Mouse (Mus musculus): ENCODE measurements around the gene S100a10.

DNA sequence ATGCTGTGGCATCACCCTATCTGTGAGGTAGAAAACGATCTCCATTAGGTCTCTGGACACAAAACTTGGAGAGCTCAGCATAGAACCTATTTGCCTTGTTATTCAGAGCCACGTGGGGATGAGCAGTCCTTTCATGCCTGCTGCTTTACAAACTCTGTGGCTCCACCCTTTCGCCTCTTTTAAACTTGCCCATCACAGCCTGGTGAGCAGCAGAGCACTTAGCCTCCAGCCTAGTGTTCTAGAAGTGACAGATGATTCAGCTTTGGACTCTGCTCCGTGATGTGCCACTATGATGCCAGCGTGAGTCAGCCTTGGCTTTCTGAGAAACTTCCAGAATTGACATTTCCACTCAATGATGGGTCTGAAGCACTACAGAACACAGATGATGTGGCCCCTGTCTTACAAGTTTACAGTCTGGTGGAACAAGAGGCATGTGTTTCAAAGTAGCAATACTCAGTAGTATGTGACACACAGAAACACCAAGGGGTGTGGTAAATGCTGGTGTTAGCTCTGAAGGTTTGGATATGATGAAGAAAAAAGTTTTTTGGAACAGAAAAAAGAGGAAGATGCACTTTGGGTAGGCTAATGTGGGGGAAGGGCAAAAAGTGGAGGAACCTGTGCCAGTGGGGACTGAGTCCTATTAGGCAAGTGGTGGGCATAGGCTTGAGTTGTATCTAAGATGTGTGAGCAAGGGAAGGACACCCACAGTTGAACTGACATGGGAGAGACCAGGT lies 17.3 kb downstream of the S100a10 start:
- no peak for TF ChIP-seq CTCF (IDR thresholded peaks at IDR 0.05; ENCODE audit: borderline replicate concordance, insufficient read depth, low read length)
- TF ChIP-seq POLR2A (IDR thresholded peaks at IDR 0.05; ENCODE audit: low read depth, low read length) = no peak
